Mouse (Mus musculus) erythroid progenitor cell, adult 5-6 weeks (primary cell): Measurements from ENCODE around the gene Kiss1r. TPM values are rescaled to one million over a fixed set of nuclear protein-coding genes. Genes with fewer than 3 reads are reported as not detected.
A peak's percentile ranks its signal among the peaks of the same experiment; 100 is the strongest.
"Not testable (repeated sequence)": the region's sequence is repeated elsewhere in the genome, so short reads cannot be mapped to it uniquely, and the experiment has no call there.

Experiments used
- ATAC-seq: replicated peaks from 2 replicates; pipeline ENCODE4 v1.8.0; 2016; ENCODE audit warnings: moderate number of reproducible peaks, mild to moderate bottlenecking, moderate TSS enrichment, inconsistent platforms; ENCODE audit not compliant: poor library complexity, low FRiP score, severe bottlenecking
- total RNA-seq, 2 experiments: library from RNA; stranded (forward) in 1 of 2; stranded (reverse) in 1 of 2; fragments of 150-400 nt in 1 of 2; fragments of 186-747, 209-891 nt in 1 of 2; gene quantifications; 2 replicates each; pipeline versions ENCODE4 v1.2.3 to v1.2.4; 2015 to 2017; ENCODE audit warnings: low replicate concordance in 2 of 2

Kiss1r gene
- total RNA-seq, 2 experiments from 2014 or later: not detected

DNA sequence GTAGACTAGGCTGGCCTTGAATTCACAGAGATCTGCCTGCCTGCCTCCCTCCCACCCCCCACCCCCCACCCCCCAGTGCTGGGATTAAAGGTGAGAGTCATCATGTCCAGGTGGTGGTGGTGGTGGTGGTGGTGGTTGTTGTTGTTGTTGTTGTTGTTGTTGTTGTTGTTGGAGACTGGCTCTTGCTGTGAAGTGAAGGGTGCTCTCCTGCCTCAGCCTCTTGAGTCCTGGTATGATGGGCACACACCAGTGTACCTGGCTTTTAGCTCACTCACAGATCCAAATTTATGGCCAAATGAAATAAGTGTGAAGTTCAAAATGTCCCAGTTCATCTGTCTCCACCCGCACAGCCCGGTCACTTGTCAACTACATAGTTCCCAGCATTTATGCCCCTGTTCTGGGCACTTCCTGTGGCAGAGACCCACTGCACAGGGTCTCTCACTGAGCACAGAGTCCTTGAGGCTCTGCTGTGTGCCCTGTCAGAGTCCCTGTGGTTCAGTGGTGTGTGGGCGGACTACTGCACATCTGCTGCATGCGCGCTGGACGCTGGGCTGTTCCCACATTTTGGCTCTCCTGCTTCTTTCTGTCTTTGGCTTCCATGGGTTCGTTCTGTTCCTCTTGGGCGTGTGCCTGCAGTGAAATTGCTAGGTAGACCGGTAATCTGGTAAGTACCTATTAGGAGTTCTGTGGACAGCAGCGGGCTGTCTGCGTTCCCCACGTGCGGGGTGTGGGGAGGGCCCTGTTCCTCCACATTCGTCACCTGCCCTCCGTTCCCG is 18.2 kb downstream of the Kiss1r start:
- ATAC-seq: no peak

DNA sequence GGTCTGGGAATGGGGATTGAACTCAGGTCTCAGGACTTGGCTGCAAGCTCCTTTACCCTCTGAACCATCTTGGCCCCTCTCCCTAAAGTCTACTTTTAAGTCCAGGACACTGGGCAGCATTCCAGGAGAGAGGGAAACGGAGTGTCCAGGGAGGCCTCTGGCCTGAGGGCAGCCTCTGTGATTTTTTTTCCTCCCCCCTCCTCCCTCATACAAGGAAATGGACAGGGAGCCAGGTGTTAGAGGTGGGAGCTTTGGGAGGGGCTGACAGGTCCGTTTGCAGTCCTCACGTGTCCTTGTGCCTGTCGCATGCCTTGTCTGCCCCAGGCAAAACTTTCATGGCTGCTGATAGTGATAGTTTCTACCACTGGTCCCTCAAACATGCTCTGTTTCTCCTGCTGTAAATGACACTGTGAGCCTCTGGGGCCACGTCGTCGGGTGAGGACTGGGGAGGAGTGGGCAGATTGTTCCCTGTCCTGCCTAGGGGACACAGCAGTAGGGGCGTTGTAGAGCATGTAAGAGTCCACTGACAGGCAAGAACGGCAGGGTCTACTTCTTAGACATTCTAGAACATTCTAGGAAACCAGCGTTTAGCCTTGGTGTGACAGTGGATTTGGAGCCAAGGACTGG is 19.6 kb downstream of the Kiss1r start:
- peak; percentile 20 for ATAC-seq

DNA sequence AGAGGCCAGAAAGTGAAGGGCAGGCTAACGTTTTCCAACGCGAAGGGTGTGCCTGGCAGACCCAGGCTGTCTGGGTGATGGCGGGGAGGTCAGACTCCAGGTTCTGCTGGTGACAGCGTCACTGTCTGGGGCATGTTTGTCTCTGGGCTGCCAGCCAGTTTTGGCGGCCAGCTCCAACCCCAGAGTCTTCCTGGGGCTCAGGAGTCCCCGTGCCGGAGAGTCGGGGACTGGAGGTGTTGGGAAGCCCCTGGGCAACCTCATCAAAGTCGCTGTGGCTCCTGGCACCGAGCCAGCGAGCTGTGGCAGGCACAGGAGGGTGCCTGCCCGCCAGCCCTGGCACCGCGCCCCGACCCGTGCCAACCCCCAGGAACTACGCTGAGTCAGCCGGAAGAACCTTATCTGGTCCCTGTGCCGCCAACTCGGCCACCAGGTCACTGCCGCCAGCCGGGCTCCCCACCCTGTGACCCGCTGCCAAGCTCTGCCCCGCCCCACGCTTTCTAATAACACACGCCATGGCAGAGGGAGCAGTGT is 20.2 kb downstream of the Kiss1r start:
- peak; percentile 86 for ATAC-seq

GRCm38 (mm10) chr10:79937775-79938526 is 21.2 kb downstream of the Kiss1r start:
- 0 out of 2 replicates have a peak, but pooled peaks have one; percentile 22 for ATAC-seq

DNA sequence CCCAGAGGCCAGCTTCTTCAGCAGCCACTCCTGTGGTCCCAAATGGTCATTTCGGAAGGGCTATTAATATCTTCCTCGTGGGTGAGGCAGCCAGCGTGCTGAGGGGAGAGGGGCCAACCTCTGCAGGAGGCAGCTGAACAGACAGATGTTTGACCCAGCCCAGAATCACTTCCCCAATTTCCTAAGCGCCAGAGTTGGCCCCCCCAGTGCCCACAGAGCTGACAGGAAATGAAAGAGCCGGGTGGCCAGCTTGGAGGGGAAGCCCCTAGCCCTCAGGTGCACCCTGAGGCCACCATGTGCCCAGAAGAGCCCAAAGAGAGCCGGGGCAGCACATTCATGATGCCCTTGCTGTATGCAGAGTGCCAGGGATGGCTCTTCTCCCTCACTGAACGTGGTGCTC is 24.0 kb downstream of the Kiss1r start:
- ATAC-seq: no peak

- ATAC-seq: no peak
Measured at GRCm38 (mm10) chr10:79942988-79943387, 26.2 kb downstream of the Kiss1r start.

GRCm38 (mm10) chr10:79943471-79943901 is 26.7 kb downstream of the Kiss1r start:
- ATAC-seq: no peak

- no peak for ATAC-seq
Measured at GRCm38 (mm10) chr10:79945507-79946234, 28.9 kb downstream of the Kiss1r start.

DNA sequence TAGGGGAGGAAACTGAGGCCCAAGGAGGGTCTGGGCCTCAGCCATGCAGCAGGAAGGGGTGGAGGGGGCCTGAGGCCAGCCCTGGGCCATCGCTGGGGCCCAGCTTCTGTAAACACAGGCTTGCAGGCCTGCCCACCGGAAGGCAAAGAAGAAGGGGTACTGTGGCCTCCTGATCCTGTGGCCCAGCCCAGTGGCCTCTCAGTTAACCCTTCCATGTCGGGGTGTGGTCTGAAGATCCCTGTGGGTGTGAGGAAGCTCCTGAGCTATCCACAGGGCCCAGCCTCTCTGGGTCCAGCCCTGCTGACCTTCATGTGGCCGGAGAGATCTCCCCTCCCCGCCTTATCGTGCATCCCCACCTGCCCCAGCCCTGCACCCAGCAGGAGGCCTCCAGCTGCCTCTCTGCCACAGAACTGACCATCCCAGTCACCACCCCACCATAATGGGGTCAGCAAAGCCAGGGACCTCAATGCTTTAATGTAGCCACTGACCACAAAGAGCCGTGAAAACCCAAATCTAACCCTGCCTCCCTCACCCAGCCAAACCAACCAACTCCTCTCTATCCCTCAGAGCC is 30.1 kb downstream of the Kiss1r start:
- ATAC-seq: no peak

- ATAC-seq: no peak
Measured at GRCm38 (mm10) chr10:79947502-79947901, 30.7 kb downstream of the Kiss1r start.

- ATAC-seq: no peak
Measured at GRCm38 (mm10) chr10:79949873-79950272, 33.1 kb downstream of the Kiss1r start.

- ATAC-seq: no peak
Measured at GRCm38 (mm10) chr10:79950661-79951060, 33.9 kb downstream of the Kiss1r start.

GRCm38 (mm10) chr10:79953946-79954345 is 37.2 kb downstream of the Kiss1r start:
- ATAC-seq: no peak

GRCm38 (mm10) chr10:79955691-79956090 is 38.9 kb downstream of the Kiss1r start:
- ATAC-seq: no peak

GRCm38 (mm10) chr10:79956643-79957154 is 39.9 kb downstream of the Kiss1r start:
- no peak for ATAC-seq

- peak; percentile 45 for ATAC-seq
Measured at GRCm38 (mm10) chr10:79958140-79958816, 41.5 kb downstream of the Kiss1r start.

DNA sequence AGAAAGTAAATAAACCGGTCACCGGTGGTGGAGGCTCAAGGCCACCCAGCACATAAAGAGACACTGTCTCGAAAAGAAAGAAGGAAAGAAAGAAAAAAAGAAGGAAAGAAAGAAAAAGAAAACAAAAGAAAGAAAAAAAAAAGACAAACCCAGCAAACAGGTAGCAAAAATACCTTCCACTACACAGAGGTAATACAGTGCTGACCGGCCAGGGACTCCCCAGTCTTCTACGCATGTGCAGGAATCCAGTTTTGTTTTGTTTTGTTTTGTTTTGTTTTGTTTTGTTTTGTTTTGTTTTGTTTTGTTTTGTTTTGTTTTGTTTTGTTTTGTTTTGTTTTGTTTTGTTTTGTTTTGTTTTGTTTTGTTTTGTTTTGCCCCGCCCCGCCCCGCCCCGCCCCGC is 42.6 kb downstream of the Kiss1r start:
- not testable (repeated sequence) for ATAC-seq

DNA sequence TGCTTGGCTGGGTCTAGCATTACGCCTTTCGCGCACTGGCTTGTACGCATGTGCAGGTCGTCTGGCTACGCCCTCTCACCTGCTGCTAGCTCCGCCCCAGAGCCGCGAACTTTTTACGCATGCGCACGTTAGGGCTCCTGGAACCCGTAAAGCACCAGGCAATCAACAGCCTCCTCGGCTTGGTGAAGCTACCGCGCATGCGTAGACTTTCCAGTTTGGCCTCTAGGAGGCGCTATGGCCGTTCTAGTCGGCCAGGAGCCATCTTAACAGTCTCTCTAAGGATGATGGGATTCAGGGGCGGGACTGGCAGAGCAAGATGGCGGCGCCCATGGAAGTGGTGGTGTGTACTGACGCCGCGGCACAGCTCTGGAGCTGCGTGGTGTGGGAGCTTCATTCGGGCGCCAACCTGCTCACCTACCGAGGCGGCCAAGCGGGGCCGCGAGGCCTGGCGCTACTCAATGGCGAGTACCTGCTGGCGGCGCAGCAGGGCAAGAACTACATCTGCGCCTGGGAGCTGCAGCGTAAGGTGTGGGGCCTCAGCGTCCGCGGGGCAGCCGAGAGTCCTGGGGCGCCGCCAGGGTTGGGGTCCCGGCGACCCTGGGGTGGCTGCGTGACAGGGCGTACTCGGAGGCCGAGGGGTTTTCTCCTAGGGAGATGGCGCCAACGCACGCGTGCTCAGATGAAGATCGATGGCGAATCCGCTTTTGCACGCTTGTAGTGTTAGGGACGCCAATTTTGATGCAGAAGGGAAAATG is 43.3 kb downstream of the Kiss1r start, which contains the start of gene Wdr18:
Wdr18 (plus strand) TSS at position 306 of the 755 bp plus-strand sequence.
- ATAC-seq: peak; percentile 94
